14 mouse cellular contexts compared by ENCODE assay signal in the genomic region with DNA sequence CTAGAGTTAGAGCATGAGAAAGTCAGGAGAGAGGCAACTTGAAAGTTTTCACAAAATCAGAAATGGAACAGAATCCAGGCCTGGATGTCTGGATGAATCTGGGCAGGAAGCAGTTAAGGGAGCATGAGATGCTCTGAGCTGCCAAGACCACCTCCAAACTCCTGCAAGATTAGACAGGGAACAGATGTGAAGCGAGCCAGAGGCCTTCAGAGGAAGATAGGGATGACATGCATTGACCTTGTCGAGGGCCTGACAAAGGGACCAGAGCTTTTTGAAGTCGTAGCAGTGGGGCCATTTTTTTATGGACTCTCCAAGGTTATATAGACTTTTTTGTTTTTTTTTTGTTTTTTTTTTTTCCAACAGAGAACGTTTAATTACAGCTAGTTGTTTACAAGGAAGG.
DNase-seq lines count a peak whose midpoint lies in the region.
"Had no signal": no experiment of that assay in that cellular context is flagged by ENCODE, and none has a peak within 500 bp of the region (broad histone marks: within the 10 kb centered on the region; RNA-seq: fewer than 3 reads in every experiment).

No protein-coding gene starts in this region.

- DNase-seq in adrenal gland, adult (ENCODE audit: inconsistent age in 2 of 2, low spot score in 1 of 2), result peak; percentile 41 to 72
- DNase-seq in adrenal gland, adult 18-20 months (ENCODE audit: low spot score in 2 of 2), result no peak
- DNase-seq in ovary, adult 18-20 months (ENCODE audit: low spot score), result peak; percentile 21
- no peak for DNase-seq in ovary, postnatal 10 days (ENCODE audit: low spot score)
- peak; percentile 10 for DNase-seq in adrenal gland, postnatal 25 days
- no peak for DNase-seq in layer of hippocampus, postnatal 36 days
- DNase-seq in layer of hippocampus, postnatal 14 days (ENCODE audit: low spot score in 2 of 2), result no peak
- DNase-seq: cerebellum, adult 11 months; cerebellum, adult 2 months; cerebellum, adult 9-11 months; cerebellum, postnatal 25 days; gastrocnemius, adult 2 months; gastrocnemius, postnatal 14 days; heart, adult 11 months had no signal

Comparison
In these comparisons a context has a peak if more than half of its experiments do, and no peak if none do; other contexts are left out.
1. DNase-seq: peak in adrenal gland, adult (2 of 2), ovary, adult 18-20 months (single experiment) and adrenal gland, postnatal 25 days (single experiment); none in adrenal gland, adult 18-20 months (0 of 2), ovary, postnatal 10 days (single experiment), layer of hippocampus, postnatal 36 days (0 of 2) and layer of hippocampus, postnatal 14 days (0 of 2).